24 mouse cellular contexts compared by ENCODE assay signal in genomic region chr7:65337581-65338270, GRCm38 (mm10).
DNase-seq lines count a peak whose midpoint lies in the region; ATAC-seq and TF ChIP-seq lines count a peak whose summit lies in the region.
"Had no signal": no experiment of that assay in that cellular context is flagged by ENCODE, and none has a peak within 500 bp of the region (broad histone marks: within the 10 kb centered on the region; RNA-seq: fewer than 3 reads in every experiment).

No protein-coding gene starts in this region.

- H3K27ac ChIP-seq in intestine, embryonic 15.5 days: no peak overlapping the region
- no peak overlapping the region for H3K27ac ChIP-seq in intestine, postnatal 0 days (ENCODE audit: low read depth, low read length)
- no peak overlapping the region for H3K27ac ChIP-seq in lung, postnatal 0 days (ENCODE audit: low read length)
- H3K27ac ChIP-seq in liver, embryonic 16.5 days (ENCODE audit: low read length): no peak overlapping the region
- H3K27ac ChIP-seq: forebrain, embryonic 10.5 days; gastrocnemius, adult 2 months; heart, adult 2 months; heart, embryonic 10.5 days; heart, embryonic 13.5 days; hindbrain, embryonic 14.5 days had no signal

- H3K27me3 ChIP-seq in intestine, embryonic 15.5 days (replicated peaks): no peaks in the 10 kb centered on the region
- H3K27me3 ChIP-seq in intestine, postnatal 0 days (replicated peaks; ENCODE audit: control insufficient read depth, insufficient read depth, low read length): no peaks in the 10 kb centered on the region
- H3K27me3 ChIP-seq in lung, postnatal 0 days (replicated peaks; ENCODE audit: insufficient read depth, low read length): no peaks in the 10 kb centered on the region
- no peaks in the 10 kb centered on the region for H3K27me3 ChIP-seq in liver, embryonic 16.5 days (ENCODE audit: control insufficient read depth, insufficient read depth, low read depth, low read length)
- H3K27me3 ChIP-seq: heart, embryonic 13.5 days had no signal

- no peak overlapping the region for H3K9ac ChIP-seq in intestine, embryonic 15.5 days
- H3K9ac ChIP-seq in intestine, postnatal 0 days (ENCODE audit: low read depth, low read length): no peak overlapping the region
- H3K9ac ChIP-seq in lung, postnatal 0 days (replicated peaks; ENCODE audit: low read depth): no peak overlapping the region
- H3K9ac ChIP-seq in liver, embryonic 16.5 days (ENCODE audit: low read depth, low read length): no peak overlapping the region
- H3K9ac ChIP-seq: forebrain, postnatal 0 days; heart, embryonic 13.5 days; hindbrain, embryonic 14.5 days had no signal

- intact Hi-C loops in gastrocnemius, postnatal 14 days (cut with DNase I; ENCODE audit: low total_unique reads): no loop called here

- peak; percentile 9 for DNase-seq in lung, postnatal 0 days (ENCODE audit: low spot score)
- DNase-seq in lung, postnatal 10 days: no peak
- DNase-seq in gastrocnemius, postnatal 14 days: no peak
- DNase-seq in urinary bladder, postnatal 25 days (ENCODE audit: low spot score): no peak
- DNase-seq: adrenal gland, postnatal 10 days; adrenal gland, postnatal 36 days; cerebellum, adult 18-20 months; cerebellum, adult 9-10 months; cerebellum, postnatal 14 days; forebrain, postnatal 0 days; gastrocnemius, adult 2 months; gastrocnemius, postnatal 25 days; heart, adult 2 months; heart, postnatal 14 days; heart, postnatal 4 days had no signal

- H3K4me2 ChIP-seq in intestine, embryonic 15.5 days (replicated peaks): no peak overlapping the region
- no peak overlapping the region for H3K4me2 ChIP-seq in intestine, postnatal 0 days (replicated peaks; ENCODE audit: low read depth)
- H3K4me2 ChIP-seq in lung, postnatal 0 days (replicated peaks; ENCODE audit: low read depth, low read length): no peak overlapping the region
- H3K4me2 ChIP-seq in liver, embryonic 16.5 days (ENCODE audit: low read depth, low read length): no peak overlapping the region
- H3K4me2 ChIP-seq: heart, embryonic 13.5 days; hindbrain, embryonic 14.5 days had no signal

- TF ChIP-seq CTCF in intestine, postnatal 0 days (IDR thresholded peaks at IDR 0.05; ENCODE audit: low read depth): no peak
- TF ChIP-seq CTCF in lung, postnatal 0 days (IDR thresholded peaks at IDR 0.05): no peak

- H3K36me3 ChIP-seq in intestine, embryonic 15.5 days: peaks cover 9% of the 10 kb centered on the region; the same call in 1 of the 2 replicates
- H3K36me3 ChIP-seq in intestine, postnatal 0 days (ENCODE audit: control insufficient read depth, insufficient read depth): peaks cover 59% of the 10 kb centered on the region
- peaks cover 26% of the 10 kb centered on the region; the same call in 1 of the 2 replicates for H3K36me3 ChIP-seq in lung, postnatal 0 days (ENCODE audit: insufficient read depth, low read length)
- H3K36me3 ChIP-seq in liver, embryonic 16.5 days (ENCODE audit: control insufficient read depth, insufficient read depth): peaks cover 2% of the 10 kb centered on the region; the same call in 1 of the 2 replicates

- H3K9me3 ChIP-seq in intestine, embryonic 15.5 days: no peaks in the 10 kb centered on the region
- H3K9me3 ChIP-seq in intestine, postnatal 0 days (ENCODE audit: control insufficient read depth): no peaks in the 10 kb centered on the region
- H3K9me3 ChIP-seq in lung, postnatal 0 days (ENCODE audit: low read length): no peaks in the 10 kb centered on the region
- H3K9me3 ChIP-seq in liver, embryonic 16.5 days (replicated peaks; ENCODE audit: control insufficient read depth, low read length): no peaks in the 10 kb centered on the region
- H3K9me3 ChIP-seq: forebrain, embryonic 10.5 days; heart, embryonic 10.5 days; heart, embryonic 13.5 days had no signal

- H3K4me3 ChIP-seq in intestine, embryonic 15.5 days (replicated peaks): no peak overlapping the region
- no peak overlapping the region for H3K4me3 ChIP-seq in intestine, postnatal 0 days (ENCODE audit: low read depth, low read length)
- no peak overlapping the region for H3K4me3 ChIP-seq in lung, postnatal 0 days (ENCODE audit: low read depth, low read length)
- no peak overlapping the region for H3K4me3 ChIP-seq in liver, embryonic 16.5 days (ENCODE audit: low read depth, low read length)
- H3K4me3 ChIP-seq: forebrain, embryonic 10.5 days; gastrocnemius, adult 2 months; heart, adult 2 months; heart, embryonic 10.5 days; heart, embryonic 13.5 days had no signal

- ATAC-seq in intestine, embryonic 15.5 days: peak; percentile 75
- ATAC-seq in intestine, postnatal 0 days: no peak
- ATAC-seq in lung, postnatal 0 days: no peak
- peak; percentile 80 for ATAC-seq in liver, embryonic 16.5 days (ENCODE audit: low read depth)
- ATAC-seq: activated CD4-positive, CD25-positive, alpha-beta regulatory T cell, adult 4 months; forebrain, embryonic 14.5 days; forebrain, postnatal 0 days had no signal

- TF ChIP-seq EP300 in lung, postnatal 0 days (IDR thresholded peaks at IDR 0.05): no peak

- H3K4me1 ChIP-seq in intestine, embryonic 15.5 days (replicated peaks): no peaks in the 10 kb centered on the region
- no peaks in the 10 kb centered on the region; the same call in 1 of the 2 replicates for H3K4me1 ChIP-seq in intestine, postnatal 0 days (replicated peaks; ENCODE audit: control insufficient read depth, insufficient read depth, low read length)
- no peaks in the 10 kb centered on the region for H3K4me1 ChIP-seq in lung, postnatal 0 days (ENCODE audit: insufficient read depth, low read depth, low read length)
- H3K4me1 ChIP-seq in liver, embryonic 16.5 days (ENCODE audit: control insufficient read depth, low read depth, low read length): no peaks in the 10 kb centered on the region
- H3K4me1 ChIP-seq: forebrain, embryonic 10.5 days; heart, embryonic 10.5 days; heart, embryonic 13.5 days had no signal

- 67% methylated on average over 7 of the region's 7 CpGs for WGBS in intestine, embryonic 15.5 days
- 54% methylated on average over 7 of the region's 7 CpGs for WGBS in intestine, postnatal 0 days
- 65% methylated on average over 7 of the region's 7 CpGs for WGBS in lung, postnatal 0 days
- 50% methylated on average over 7 of the region's 7 CpGs for WGBS in liver, embryonic 16.5 days (ENCODE audit: insufficient replicate concordance)

Comparison
In these comparisons a context has a peak if more than half of its experiments do, and no peak if none do; other contexts are left out.
1. ATAC-seq: peak in intestine, embryonic 15.5 days (single experiment) and liver, embryonic 16.5 days (single experiment); none in intestine, postnatal 0 days (single experiment) and lung, postnatal 0 days (single experiment).